Mouse (Mus musculus) CH12.LX (cell line): ENCODE data around the gene Htr6. TPM values are rescaled to one million over a fixed set of nuclear protein-coding genes. Genes with fewer than 3 reads are reported as not detected.

Source experiments
- DNase-seq: peaks from one replicate; pipeline ENCODE4 v3.0.0-alpha.2; 2013; ENCODE audit errors: extremely low read depth
- H3K27ac ChIP-seq: 2 replicates; pipeline ENCODE4 v1.5.1; 2012; ENCODE audit warnings: low read depth, mild to moderate bottlenecking, control low read depth, moderate library complexity; ENCODE audit not compliant: insufficient read depth
- H3K27me3 ChIP-seq: replicated peaks from 2 replicates; pipeline ENCODE3; 2012; ENCODE audit warnings: inconsistent platforms
- H3K36me3 ChIP-seq, 2 experiments: replicated peaks in 1 of 2; 2 replicates each; pipeline versions ENCODE3 to v1.6.1; 2012; ENCODE audit warnings: inconsistent platforms in 1 of 2, low read length in 1 of 2, mild to moderate bottlenecking in 1 of 2, mixed read lengths in 1 of 2, moderate library complexity in 1 of 2; ENCODE audit not compliant: control insufficient read depth in 1 of 2, insufficient read depth in 1 of 2
- H3K4me1 ChIP-seq, 2 experiments: 2 replicates each; pipeline ENCODE4 v1.6.1; 2012; ENCODE audit warnings: inconsistent platforms in 1 of 2, moderate library complexity in 1 of 2; ENCODE audit not compliant: insufficient read depth in 2 of 2, control insufficient read depth in 1 of 2
- H3K4me2 ChIP-seq: 2 replicates; pipeline ENCODE4 v1.6.1; 2012; ENCODE audit warnings: low read depth, mild to moderate bottlenecking, control low read depth; ENCODE audit not compliant: poor library complexity, insufficient read depth, severe bottlenecking
- H3K4me3 ChIP-seq, 3 experiments: fragments of 150-350 bp in 1 of 3; sonication (generic) in 1 of 3; replicated peaks in 1 of 3; 2 replicates each; pipeline versions ENCODE3 to v1.5.1; 2011 to 2012; ENCODE audit warnings: low read depth in 2 of 3, low read length in 2 of 3, mild to moderate bottlenecking in 2 of 3, moderate library complexity in 2 of 3, control low read depth in 1 of 3, improper control_type of control experiment in 1 of 3, inconsistent platforms in 1 of 3, mixed read lengths in 1 of 3; ENCODE audit not compliant: poor library complexity in 1 of 3
- H3K79me2 ChIP-seq: replicated peaks from 2 replicates; pipeline ENCODE4 v1.6.1; 2012; ENCODE audit warnings: mild to moderate bottlenecking, moderate library complexity; ENCODE audit not compliant: control insufficient read depth, poor library complexity, insufficient read depth, severe bottlenecking; ENCODE audit errors: extremely low read depth
- H3K9ac ChIP-seq: 2 replicates; pipeline ENCODE4 v1.6.1; 2012; ENCODE audit warnings: low read depth, mild to moderate bottlenecking, control low read depth, moderate library complexity; ENCODE audit not compliant: insufficient read depth
- H3K9me3 ChIP-seq: replicated peaks from 2 replicates; pipeline ENCODE3; 2012; ENCODE audit warnings: low read length, inconsistent platforms, mixed read lengths
- BHLHE40 ChIP-seq: IDR thresholded peaks from 2 replicates; pipeline ENCODE4 v1.6.1; 2011; ENCODE audit warnings: mild to moderate bottlenecking, low read depth, low read length, improper control_type of control experiment
- CHD2 ChIP-seq: IDR thresholded peaks from 2 replicates; pipeline ENCODE4 v1.6.1; 2011; ENCODE audit warnings: low read length, improper control_type of control experiment
- EP300 ChIP-seq: IDR thresholded peaks from 2 replicates; pipeline ENCODE4 v1.6.1; 2011; ENCODE audit warnings: low read length, improper control_type of control experiment
- GABPA ChIP-seq: IDR thresholded peaks from 2 replicates; pipeline ENCODE4 v1.6.1; 2012; ENCODE audit warnings: low read depth, low read length, improper control_type of control experiment, inconsistent platforms; ENCODE audit not compliant: insufficient replicate concordance
- HCFC1 ChIP-seq: IDR thresholded peaks from 2 replicates; pipeline ENCODE4 v1.6.1; 2012; ENCODE audit warnings: low read depth, mild to moderate bottlenecking, inconsistent platforms, low read length, improper control_type of control experiment
- KAT2A ChIP-seq: IDR thresholded peaks from 2 replicates; pipeline ENCODE4 v1.6.1; 2012; ENCODE audit warnings: low read length, improper control_type of control experiment, inconsistent platforms; ENCODE audit not compliant: insufficient replicate concordance
- MAFK ChIP-seq: IDR thresholded peaks from 2 replicates; pipeline ENCODE4 v1.6.1; 2011; ENCODE audit warnings: low read length, improper control_type of control experiment; ENCODE audit not compliant: insufficient replicate concordance
- MXI1 ChIP-seq: IDR thresholded peaks from 2 replicates; pipeline ENCODE4 v1.6.1; 2011; ENCODE audit warnings: mild to moderate bottlenecking, low read depth, low read length, improper control_type of control experiment
- MYC ChIP-seq: IDR thresholded peaks from 2 replicates; pipeline ENCODE4 v1.6.1; 2011; ENCODE audit warnings: low read depth, mild to moderate bottlenecking, improper control_type of control experiment, low read length
- NELFE ChIP-seq: IDR thresholded peaks from 2 replicates; pipeline ENCODE4 v1.6.1; 2011; ENCODE audit warnings: low read depth, low read length, improper control_type of control experiment
- NRF1 ChIP-seq: IDR thresholded peaks from 2 replicates; pipeline ENCODE4 v1.6.1; 2014; ENCODE audit warnings: low read depth, mild to moderate bottlenecking, inconsistent platforms, low read length, improper control_type of control experiment, moderate library complexity
- RAD21 ChIP-seq: IDR thresholded peaks from 2 replicates; pipeline ENCODE4 v1.6.1; 2011; ENCODE audit warnings: low read depth, mild to moderate bottlenecking, low read length, improper control_type of control experiment, moderate library complexity
- SMC3 ChIP-seq: IDR thresholded peaks from 2 replicates; pipeline ENCODE4 v1.6.1; 2011; ENCODE audit warnings: low read depth, low read length, improper control_type of control experiment
- USF1 ChIP-seq: IDR thresholded peaks from 2 replicates; pipeline ENCODE4 v1.6.1; 2014; ENCODE audit warnings: low read depth, mild to moderate bottlenecking, inconsistent platforms, low read length, improper control_type of control experiment
- ZKSCAN1 ChIP-seq: IDR thresholded peaks from 2 replicates; pipeline ENCODE4 v1.6.1; 2012; ENCODE audit warnings: low read depth, inconsistent platforms, low read length, improper control_type of control experiment, borderline replicate concordance
- ZNF384 ChIP-seq: IDR thresholded peaks from 2 replicates; pipeline ENCODE4 v1.6.1; 2012; ENCODE audit warnings: low read depth, low read length, improper control_type of control experiment, inconsistent platforms
- dilution Hi-C: fragments of 300-500 bp; cut with MboI; formaldehyde crosslinking; loops from 2 replicates; pipeline ENCODE4 v1.14.3; 2020; ENCODE audit warnings: low sequenced_read_pairs; ENCODE audit not compliant: extremely low pct_unique_long_range_greater_than_20kb, extremely low pct_ligation_motif_present
- in situ Hi-C: fragments of 300-500 bp; cut with MboI; formaldehyde crosslinking; loops from 3 replicates; pipeline ENCODE4 v1.14.3; 2019; ENCODE audit warnings: low sequenced_read_pairs, low pct_ligation_motif_present, low pct_unique_long_range_greater_than_20kb, mixed read lengths
- polyA plus RNA-seq: library from polyadenylated mRNA; unstranded; fragments of >175 nt; gene quantifications from 2 replicates; pipeline ENCODE4 v1.2.1, GENCODE M21; 2012; ENCODE audit warnings: low read depth; ENCODE audit not compliant: insufficient read length
- total RNA-seq, 2 experiments: library from RNA; depleted of rRNA; stranded (reverse); fragments of 300-350 nt in 1 of 2; fragments of >200 nt in 1 of 2; gene quantifications; 2 replicates each; pipeline ENCODE4 v1.2.3; 2012 to 2014

Gene Htr6
- total and polyA plus RNA-seq, 3 experiments = not detected

GRCm38 (mm10) chr4:139082790-139083564 lies 7.6 kb upstream of the Htr6 start:
- Histone ChIP-seq H3K4me1 (peaks cover 5 to 21% of the 10 kb centered on the region in 2 experiments; a peak in 3 of 4 replicates), H3K27ac (no peak overlapping the region), H3K27me3 (no peaks in the 10 kb centered on the region), H3K4me2 (no peak overlapping the region), H3K4me3 (no peak overlapping the region), H3K79me2 (no peaks in the 10 kb centered on the region), H3K9me3 (no peaks in the 10 kb centered on the region), H3K9ac (no peak overlapping the region), H3K36me3 (peaks cover 0 to 6% of the 10 kb centered on the region in 2 experiments)
- no peak for DNase-seq
- TF ChIP-seq GABPA = no peak
- no peak for TF ChIP-seq SMC3
- no peak for TF ChIP-seq NRF1
- TF ChIP-seq HCFC1 = no peak
- no peak for TF ChIP-seq KAT2A
- TF ChIP-seq MXI1 = no peak
- no peak for TF ChIP-seq MYC
- TF ChIP-seq EP300 = no peak
- TF ChIP-seq ZNF384 = no peak
- TF ChIP-seq USF1 = no peak
- TF ChIP-seq BHLHE40 = no peak
- in situ Hi-C loops = loop anchor here (10.0 kb wide), 2 partner anchors 172 to 202 kb away; no protein-coding TSS in a partner anchor
- dilution Hi-C loops = no loop called here

- DNase-seq = no peak
- dilution Hi-C loops (no loop called here), in situ Hi-C loops (loop anchor here (10.0 kb wide), 2 partner anchors 173 to 203 kb away; no protein-coding TSS in a partner anchor)
- no peak overlapping the region for H3K4me3 ChIP-seq
- no peaks in the 10 kb centered on the region for H3K79me2 ChIP-seq
- no peak for TF ChIP-seq CHD2
- no peak for TF ChIP-seq ZKSCAN1
- TF ChIP-seq MYC = no peak
- no peak for TF ChIP-seq RAD21
- TF ChIP-seq MAFK = no peak
- no peak for TF ChIP-seq NELFE
- TF ChIP-seq KAT2A = no peak
- no peak overlapping the region for H3K27ac ChIP-seq
- no peaks in the 10 kb centered on the region for H3K9me3 ChIP-seq
- no peak overlapping the region for H3K4me2 ChIP-seq
- H3K36me3 ChIP-seq = peaks cover 0 to 6% of the 10 kb centered on the region in 2 experiments
- peaks cover 5% of the 10 kb centered on the region for H3K27me3 ChIP-seq
- no peak overlapping the region for H3K9ac ChIP-seq
- H3K4me1 ChIP-seq = peaks cover 4 to 7% of the 10 kb centered on the region in 2 experiments; a peak in 3 of 4 replicates
These were observed 6.0 kb upstream of the Htr6 start for GRCm38 (mm10) chr4:139081270-139081931.
